Mouse (Mus musculus) ES-Bruce4 (cell line): Measurements from ENCODE around the gene Polg2. TPM values are rescaled to one million over a fixed set of nuclear protein-coding genes. Genes with fewer than 3 reads are reported as not detected.
"Not testable (repeated sequence)": the region's sequence is repeated elsewhere in the genome, so short reads cannot be mapped to it uniquely, and the experiment has no call there.

Experiments used
- H3K27ac ChIP-seq: 2 replicates; pipeline ENCODE4 v1.5.1; 2012; ENCODE audit warnings: low read length, inconsistent platforms; ENCODE audit not compliant: insufficient read depth
- H3K27me3 ChIP-seq: 2 replicates; pipeline ENCODE4 v1.6.1; 2012; ENCODE audit warnings: mild to moderate bottlenecking, low read length, inconsistent platforms; ENCODE audit not compliant: control insufficient read depth, poor library complexity, insufficient read depth, severe bottlenecking
- H3K36me3 ChIP-seq: 2 replicates; pipeline ENCODE4 v1.6.1; 2012; ENCODE audit warnings: inconsistent platforms, mild to moderate bottlenecking, low read length, moderate library complexity; ENCODE audit not compliant: control insufficient read depth, poor library complexity, insufficient read depth, severe bottlenecking
- H3K4me1 ChIP-seq: one replicate; pipeline ENCODE4 v1.8.1; 2011; ENCODE audit warnings: low read length; ENCODE audit not compliant: control insufficient read depth, insufficient read depth
- H3K4me3 ChIP-seq: 2 replicates; pipeline ENCODE4 v1.5.1; 2011; ENCODE audit warnings: low read depth, mild to moderate bottlenecking, low read length
- H3K9ac ChIP-seq: 2 replicates; pipeline ENCODE4 v1.6.1; 2012; ENCODE audit warnings: low read depth, mild to moderate bottlenecking, inconsistent platforms; ENCODE audit not compliant: poor library complexity, severe bottlenecking
- H3K9me3 ChIP-seq: replicated peaks from 2 replicates; pipeline ENCODE4 v1.6.1; 2012; ENCODE audit warnings: mild to moderate bottlenecking, low read length, inconsistent platforms; ENCODE audit not compliant: control insufficient read depth, poor library complexity, insufficient read depth, severe bottlenecking
- CTCF ChIP-seq: IDR thresholded peaks from one replicate; pipeline ENCODE4 v1.8.1; 2011; ENCODE audit warnings: low read depth, low read length
- EP300 ChIP-seq: IDR thresholded peaks from 2 replicates; pipeline ENCODE4 v1.6.1; 2011; ENCODE audit warnings: low read depth, low read length; ENCODE audit not compliant: insufficient read depth
- POLR2A ChIP-seq: IDR thresholded peaks from one replicate; pipeline ENCODE4 v1.8.1; 2011; ENCODE audit warnings: low read length; ENCODE audit not compliant: insufficient read depth
- polyA plus RNA-seq: library from polyadenylated mRNA; stranded (reverse); fragments of >200 nt; gene quantifications from 2 replicates; pipeline ENCODE4 v1.2.4, GENCODE M21; 2011; ENCODE audit warnings: low read depth; ENCODE audit not compliant: missing spikeins, insufficient read depth, insufficient read length

The Polg2 gene
- polyA plus RNA-seq, 1 experiment = 12.3 TPM

DNA sequence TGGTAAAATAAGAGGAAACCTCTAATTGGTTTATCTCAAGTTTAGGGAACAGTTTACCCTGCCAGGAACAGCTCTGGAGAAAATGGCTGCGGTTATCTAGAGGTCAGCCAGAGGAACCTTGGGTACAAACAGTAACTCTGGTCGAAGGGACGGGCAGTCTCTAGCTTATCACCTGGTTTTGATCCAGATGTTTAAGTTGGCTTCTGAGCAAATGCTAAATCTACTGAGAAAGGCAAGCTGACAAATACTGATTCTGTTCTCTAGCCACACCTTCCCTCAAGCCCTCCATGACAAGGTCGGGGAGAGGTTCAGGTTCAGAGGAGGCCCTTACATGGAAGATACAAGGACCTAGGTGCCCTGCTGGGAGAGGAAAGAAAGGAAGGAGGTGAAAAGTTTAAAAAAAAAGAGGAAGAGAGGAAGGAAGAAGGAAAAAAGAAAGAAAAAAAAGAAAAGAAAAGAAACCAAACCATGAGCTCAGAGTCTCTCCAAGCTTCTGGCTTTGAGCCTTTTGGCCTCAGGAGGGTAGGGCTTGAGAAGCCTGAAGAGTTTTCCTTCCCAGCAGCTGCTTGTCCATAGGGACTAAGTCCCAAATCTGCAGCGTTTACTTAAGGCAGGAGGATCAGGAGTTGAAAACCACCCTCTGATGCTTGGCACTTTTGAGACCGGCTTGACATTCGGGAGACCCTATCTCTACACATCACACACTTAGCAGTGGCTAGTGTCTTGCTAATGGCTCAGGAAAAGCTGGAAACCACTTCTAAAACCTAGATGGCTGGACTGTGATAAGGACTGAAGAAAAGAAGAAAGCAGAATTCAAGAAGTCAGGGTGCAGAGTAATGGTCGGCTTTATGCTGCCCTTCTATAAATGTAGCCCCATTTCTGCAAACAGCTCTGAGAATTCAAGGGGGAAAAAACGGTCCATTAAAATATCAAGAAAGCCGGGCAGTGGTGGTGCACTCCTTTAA, 50.7 kb downstream of the Polg2 start:
- no peak overlapping the region for H3K4me3 ChIP-seq
- no peaks in the 10 kb centered on the region for H3K4me1 ChIP-seq
- H3K27ac ChIP-seq = no peak overlapping the region
- TF ChIP-seq POLR2A (no peak), EP300 (no peak), CTCF (no peak)
- no peaks in the 10 kb centered on the region for H3K27me3 ChIP-seq
- H3K9me3 ChIP-seq = no peaks in the 10 kb centered on the region
- H3K36me3 ChIP-seq = no peaks in the 10 kb centered on the region
- H3K9ac ChIP-seq = no peak overlapping the region

DNA sequence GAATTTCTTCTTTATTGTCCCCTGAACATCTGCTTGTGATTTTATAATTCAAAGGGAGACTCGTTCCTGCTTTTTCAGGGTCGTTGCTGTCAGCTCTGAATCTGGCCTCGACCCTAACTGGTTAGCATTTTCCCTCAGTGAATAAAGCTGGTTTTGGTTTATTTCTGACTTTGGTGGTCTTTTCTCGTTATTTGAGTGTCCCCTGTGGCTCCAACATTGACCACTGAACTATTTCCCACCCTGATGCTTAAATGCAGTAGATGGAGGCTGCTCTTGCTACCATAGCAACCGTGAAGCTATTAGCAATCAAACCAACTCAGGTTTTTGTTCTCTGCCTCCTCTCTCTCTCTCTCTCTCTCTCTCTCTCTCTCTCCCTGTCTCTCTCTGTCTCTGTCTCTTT, 51.4 kb downstream of the Polg2 start:
- H3K4me3 ChIP-seq = no peak overlapping the region
- H3K27ac ChIP-seq = no peak overlapping the region
- TF ChIP-seq EP300 (no peak), POLR2A (no peak)

DNA sequence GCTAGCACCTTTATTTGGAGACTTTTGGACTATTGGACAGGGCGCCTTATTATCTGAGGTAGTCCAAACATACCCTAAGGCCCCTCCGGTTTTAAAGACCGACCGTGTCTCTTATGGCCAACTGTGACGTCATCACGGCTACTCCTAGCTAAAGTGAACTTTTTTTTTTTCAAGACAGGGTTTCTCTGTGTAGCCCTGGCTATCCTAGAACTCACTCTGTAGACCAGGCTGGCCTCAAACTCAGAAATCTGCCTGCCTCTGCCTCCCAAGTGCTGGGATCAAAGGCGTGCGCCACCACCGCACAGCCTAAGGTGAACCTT, 54.5 kb downstream of the Polg2 start:
- H3K9me3 ChIP-seq, H3K27me3 ChIP-seq, H3K36me3 ChIP-seq, H3K9ac ChIP-seq, H3K4me1 ChIP-seq, H3K4me3 ChIP-seq: not testable (repeated sequence)
- peak overlapping the region; percentile 77 for H3K27ac ChIP-seq

More for the DNA sequence above, 51.4 kb downstream of the Polg2 start:
- H3K9ac ChIP-seq = no peak overlapping the region
- H3K9me3 ChIP-seq = no peaks in the 10 kb centered on the region
- H3K36me3 ChIP-seq = no peaks in the 10 kb centered on the region
- H3K4me1 ChIP-seq = no peaks in the 10 kb centered on the region
- H3K27me3 ChIP-seq = no peaks in the 10 kb centered on the region

DNA sequence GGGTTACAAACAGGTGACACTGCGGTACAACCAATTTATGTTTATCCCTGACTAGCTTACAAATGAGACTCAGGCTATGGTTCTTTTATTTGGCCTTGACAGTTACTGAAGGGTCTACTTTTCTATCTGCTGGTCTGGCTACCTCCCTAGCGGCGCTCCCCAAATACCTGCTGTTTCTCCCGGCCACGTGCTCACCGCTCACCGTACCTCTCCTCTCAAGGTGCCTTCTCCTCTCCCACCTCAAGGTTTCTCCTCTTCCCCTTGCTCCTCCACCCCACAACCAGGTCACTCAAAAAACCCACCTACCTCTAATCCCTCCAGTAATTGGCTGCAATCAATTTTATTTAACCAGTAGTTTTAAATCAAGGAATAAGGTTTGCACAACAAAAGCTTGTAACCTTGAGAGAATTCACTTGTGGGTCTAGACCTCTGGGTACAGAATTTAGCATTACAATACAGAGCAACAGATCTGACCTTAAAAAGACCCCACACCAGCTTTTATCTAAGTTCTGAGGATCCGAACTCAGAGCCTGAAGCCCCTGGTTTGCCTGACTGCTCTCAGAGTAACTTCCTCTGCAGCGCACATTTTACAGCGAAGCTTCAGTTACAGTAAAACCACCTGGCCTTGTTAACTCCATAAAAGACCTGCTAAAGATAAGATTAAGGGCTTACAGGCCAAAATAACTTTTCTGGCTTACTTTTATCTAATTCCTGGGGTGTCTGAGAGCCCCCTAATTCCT, 55.0 kb downstream of the Polg2 start:
- no peaks in the 10 kb centered on the region for H3K4me1 ChIP-seq
- peak overlapping the region; percentile 98 for H3K27ac ChIP-seq
- no peaks in the 10 kb centered on the region for H3K9me3 ChIP-seq
- H3K27me3 ChIP-seq = no peaks in the 10 kb centered on the region
- TF ChIP-seq EP300 (peak; percentile 93), CTCF (no peak)
- H3K9ac ChIP-seq = peak overlapping the region; percentile 88
- H3K4me3 ChIP-seq = peak overlapping the region; percentile 89
- no peaks in the 10 kb centered on the region for H3K36me3 ChIP-seq

DNA sequence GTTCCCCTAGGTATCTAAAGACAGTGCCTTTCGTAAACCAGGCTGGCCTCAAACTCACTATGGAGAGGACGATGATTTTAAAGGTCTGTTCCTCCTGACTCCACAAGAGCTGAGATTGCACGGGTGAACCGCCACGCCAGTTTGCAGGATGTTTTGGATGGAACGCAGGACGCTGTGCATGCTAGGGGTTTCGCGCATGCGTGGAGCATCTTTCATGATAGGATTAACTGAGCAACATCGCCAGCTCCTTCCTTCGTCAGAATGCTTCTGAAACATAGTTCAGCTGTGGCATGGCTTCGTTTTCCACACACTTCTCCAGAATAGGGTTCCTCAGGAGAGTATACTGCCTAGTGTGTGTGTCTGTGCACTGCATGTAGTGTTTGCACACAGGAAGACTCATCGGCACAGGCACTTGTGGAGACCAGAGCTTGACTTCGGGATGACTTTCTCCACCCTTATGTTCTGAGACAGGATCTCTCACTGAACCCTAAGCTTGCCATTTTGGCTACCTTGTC, 55.7 kb downstream of the Polg2 start:
- H3K9ac ChIP-seq = peak overlapping the region; percentile 88
- H3K27ac ChIP-seq = peak overlapping the region; percentile 98
- H3K9me3 ChIP-seq = no peaks in the 10 kb centered on the region
- no peaks in the 10 kb centered on the region for H3K36me3 ChIP-seq
- H3K27me3 ChIP-seq = no peaks in the 10 kb centered on the region
- TF ChIP-seq POLR2A (no peak), EP300 (no peak)
- H3K4me3 ChIP-seq = peak overlapping the region; percentile 89
- no peaks in the 10 kb centered on the region for H3K4me1 ChIP-seq

DNA sequence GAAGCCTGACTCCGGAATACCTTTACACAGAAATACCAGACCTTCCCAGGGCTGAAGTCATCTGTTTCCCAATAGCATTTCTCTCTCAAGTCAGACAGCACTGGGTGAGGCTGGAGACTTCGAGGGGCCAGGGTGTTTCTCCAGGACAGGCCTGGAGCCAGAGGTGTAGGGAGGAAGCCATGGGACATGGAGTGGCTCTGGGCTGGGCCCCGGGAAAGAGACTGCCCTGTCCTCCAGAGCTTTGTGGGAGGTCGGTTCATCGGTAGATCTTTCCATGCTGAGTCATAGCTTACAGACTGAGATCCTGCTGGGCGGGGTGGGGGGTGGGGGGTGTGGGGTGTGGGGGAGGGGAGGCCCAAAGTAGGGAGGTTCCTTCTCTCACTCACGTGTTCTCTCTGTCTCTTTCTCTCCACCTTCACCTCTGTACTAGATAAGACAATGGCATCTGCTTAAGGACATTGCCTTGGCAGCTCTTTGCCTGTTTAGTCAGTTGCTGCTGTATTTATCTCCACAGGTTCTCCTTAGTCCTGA, 56.4 kb downstream of the Polg2 start:
- Histone ChIP-seq H3K4me3 (peak overlapping the region; percentile 56), H3K36me3 (no peaks in the 10 kb centered on the region), H3K4me1 (no peaks in the 10 kb centered on the region), H3K9ac (peak overlapping the region; percentile 88), H3K27me3 (no peaks in the 10 kb centered on the region), H3K9me3 (no peaks in the 10 kb centered on the region), H3K27ac (peak overlapping the region; percentile 98)
- TF ChIP-seq CTCF (no peak), EP300 (peak; percentile 90)
